Mouse (Mus musculus) granulocyte monocyte progenitor cell, adult 5-6 weeks (primary cell): ENCODE measurements at regions not wholly inside any gene's neighbourhood (a gene's known extent, or its start where the extent isn't known, plus 50 kb on each side); places are given as distances from the start of the nearest gene placed in this dataset.

ENCODE experiments used
- ATAC-seq: replicated peaks from 2 replicates; pipeline ENCODE4 v1.8.0; 2016; ENCODE audit warnings: mild to moderate bottlenecking, moderate TSS enrichment, inconsistent platforms; ENCODE audit not compliant: poor library complexity, severe bottlenecking

GRCm38 (mm10) chr9:66646226-66646625 lies 53.3 kb upstream of the Usp3 start:
- ATAC-seq, result peak; percentile 96

GRCm38 (mm10) chr9:66651306-66651705 lies 58.4 kb upstream of the Usp3 start:
- no peak for ATAC-seq

- ATAC-seq, result no peak
These were observed 56.2 kb upstream of the Car12 start for GRCm38 (mm10) chr9:66657116-66657758.

GRCm38 (mm10) chr9:66658707-66659242 lies 54.7 kb upstream of the Car12 start:
- no peak for ATAC-seq

GRCm38 (mm10) chr9:66659781-66660445 lies 53.6 kb upstream of the Car12 start:
- ATAC-seq, result no peak

GRCm38 (mm10) chr9:66661596-66661995 lies 51.9 kb upstream of the Car12 start:
- ATAC-seq, result no peak

GRCm38 (mm10) chr9:66662443-66662842 lies 51.0 kb upstream of the Car12 start:
- no peak for ATAC-seq
